Mouse (Mus musculus) 3134 (cell line): ENCODE measurements around the gene Dennd5a.

Source experiments
- DNase-seq: peaks from one replicate; pipeline ENCODE4 v3.0.0-alpha.2; 2011; ENCODE audit warnings: low spot score; ENCODE audit not compliant: insufficient read length; ENCODE audit errors: extremely low read depth

The Dennd5a gene

DNA sequence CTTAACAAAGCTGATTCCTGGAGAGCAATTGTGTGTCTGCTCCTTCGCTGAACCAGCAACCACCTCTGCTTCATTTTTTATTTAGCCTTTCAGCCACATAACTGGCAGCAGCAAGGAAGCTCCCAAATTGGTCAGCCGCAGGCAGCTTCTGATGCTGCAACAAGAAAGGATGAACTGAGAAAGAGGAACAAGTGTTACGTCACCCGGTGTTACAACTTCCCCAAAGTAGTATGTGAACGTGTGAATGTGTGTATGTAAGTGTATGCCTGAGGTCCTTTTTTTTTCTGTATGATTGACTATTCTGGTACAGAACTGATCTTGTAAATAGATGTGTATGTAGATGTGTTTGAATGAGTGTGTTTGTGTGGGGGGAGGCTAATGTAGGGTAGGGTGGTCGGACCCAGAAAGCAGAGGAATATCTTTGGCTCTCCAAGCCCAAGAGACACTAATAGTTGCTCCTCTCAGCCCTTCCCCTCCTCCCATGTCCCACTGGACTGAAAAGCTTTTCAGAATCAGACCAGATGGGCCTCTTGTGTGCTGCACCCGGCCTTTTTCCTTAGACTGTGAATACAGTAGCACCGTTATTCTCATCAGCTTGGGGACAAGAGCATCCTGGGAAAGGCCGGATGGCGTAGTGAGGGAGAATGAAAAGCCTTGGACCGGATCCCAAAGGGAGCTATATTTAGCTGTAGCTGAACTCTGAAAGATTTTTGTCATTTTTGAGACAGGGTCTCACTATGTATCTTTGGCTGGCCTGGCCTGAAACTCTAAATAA, 7.7 kb upstream of the Dennd5a start:
- no peak for DNase-seq

DNA sequence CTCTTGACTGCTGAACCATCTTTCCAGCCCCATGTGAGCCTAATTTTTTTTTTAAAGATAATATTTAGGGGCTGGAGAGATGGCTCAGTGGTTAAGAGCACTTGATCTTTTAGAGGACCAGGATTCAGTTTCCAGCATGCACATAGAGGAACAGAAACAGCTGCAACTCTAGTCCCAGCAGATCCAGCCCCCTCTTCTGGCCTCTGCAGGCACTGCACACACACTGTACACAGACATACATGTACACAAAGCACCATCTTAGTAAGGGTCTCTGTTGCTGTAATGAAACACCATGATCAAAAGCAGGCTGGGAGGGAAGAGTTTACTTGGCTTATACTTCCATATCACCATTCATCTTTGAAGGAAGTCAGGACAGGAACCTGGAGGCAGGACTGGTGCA, 5.4 kb upstream of the Dennd5a start:
- no peak for DNase-seq

DNA sequence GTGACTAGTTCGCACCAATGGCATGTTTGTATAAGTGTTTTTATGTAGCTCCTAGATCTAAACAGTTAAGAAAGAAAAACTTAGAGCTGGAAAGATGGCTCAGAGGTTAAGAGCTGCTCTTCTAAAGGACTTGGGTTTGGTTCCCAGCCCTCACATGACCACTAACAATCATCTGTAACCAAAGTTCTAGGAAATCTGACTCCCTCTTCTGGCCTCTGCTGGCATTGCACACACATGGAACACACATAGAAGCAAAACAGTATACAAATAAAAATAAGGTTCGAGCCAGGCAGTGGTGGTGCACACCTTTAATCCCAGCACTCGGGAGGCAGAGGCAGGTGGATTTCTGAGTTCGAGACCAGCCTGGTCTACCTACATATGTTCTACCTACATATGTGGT, 3.4 kb upstream of the Dennd5a start:
- no peak for DNase-seq

DNA sequence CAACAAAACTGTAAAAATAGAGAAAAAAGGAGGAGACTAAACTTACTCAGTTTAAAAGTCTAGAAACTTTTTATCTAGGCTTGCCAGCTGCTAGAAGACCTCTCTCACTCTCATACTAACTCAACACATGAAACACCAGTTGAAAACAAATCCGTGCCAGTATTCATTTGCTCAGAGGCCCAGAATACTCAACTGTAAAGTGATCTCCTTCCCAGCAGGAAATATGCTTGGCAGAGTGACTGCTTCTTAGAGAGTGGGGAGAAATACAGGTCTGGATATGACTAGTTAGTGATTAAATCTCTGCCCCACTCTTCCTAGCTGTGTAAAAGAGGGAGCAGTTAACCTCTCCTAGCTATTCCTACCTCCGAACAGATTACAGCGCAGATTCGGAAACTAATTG, 2.3 kb upstream of the Dennd5a start:
- DNase-seq = no peak

DNA sequence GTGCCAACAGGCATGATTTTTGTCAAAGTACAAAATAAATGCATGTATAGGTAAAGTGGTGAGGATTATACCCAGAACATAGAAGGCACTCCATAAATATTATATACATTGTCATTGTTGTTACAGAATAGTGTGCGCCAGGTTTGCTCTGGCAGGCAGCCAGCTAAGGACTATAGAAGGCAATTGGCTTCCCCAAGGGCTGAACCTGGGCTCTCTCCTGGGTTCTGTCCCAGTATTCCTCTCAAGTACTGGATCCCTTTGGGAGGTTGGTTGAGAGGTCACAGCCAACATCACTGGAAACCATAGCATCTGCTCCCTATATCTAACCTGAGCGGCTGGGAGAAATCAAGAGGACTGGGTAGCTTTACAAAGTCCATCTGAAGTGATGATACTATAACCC, 1.3 kb upstream of the Dennd5a start:
- no peak for DNase-seq

DNA sequence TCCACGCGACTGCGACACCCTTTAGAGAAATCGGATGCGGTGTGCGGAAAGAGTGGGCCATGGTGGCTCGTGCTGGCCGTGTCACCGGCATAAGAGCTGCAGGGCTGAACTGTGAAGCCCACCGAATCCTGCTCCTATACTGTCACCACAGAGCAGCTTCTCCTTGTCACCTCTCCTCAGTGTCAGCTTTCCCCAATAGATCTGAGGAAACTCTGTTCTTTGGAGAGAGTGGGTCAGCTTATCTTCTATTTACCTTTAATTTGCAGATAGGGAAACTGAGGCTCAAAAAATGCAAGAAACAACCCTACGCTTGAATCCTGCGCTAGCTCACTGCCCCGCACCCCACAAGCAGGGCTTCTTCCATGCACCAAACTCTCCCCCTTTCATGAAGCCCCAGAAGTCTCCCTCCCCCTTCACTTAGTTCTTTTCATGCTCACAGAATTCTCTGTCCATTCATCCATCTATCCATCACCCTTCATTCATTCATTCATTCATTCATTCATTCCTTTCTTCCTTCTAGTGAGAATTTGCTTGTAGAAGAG, 414 bp upstream of the Dennd5a start:
- no peak for DNase-seq

DNA sequence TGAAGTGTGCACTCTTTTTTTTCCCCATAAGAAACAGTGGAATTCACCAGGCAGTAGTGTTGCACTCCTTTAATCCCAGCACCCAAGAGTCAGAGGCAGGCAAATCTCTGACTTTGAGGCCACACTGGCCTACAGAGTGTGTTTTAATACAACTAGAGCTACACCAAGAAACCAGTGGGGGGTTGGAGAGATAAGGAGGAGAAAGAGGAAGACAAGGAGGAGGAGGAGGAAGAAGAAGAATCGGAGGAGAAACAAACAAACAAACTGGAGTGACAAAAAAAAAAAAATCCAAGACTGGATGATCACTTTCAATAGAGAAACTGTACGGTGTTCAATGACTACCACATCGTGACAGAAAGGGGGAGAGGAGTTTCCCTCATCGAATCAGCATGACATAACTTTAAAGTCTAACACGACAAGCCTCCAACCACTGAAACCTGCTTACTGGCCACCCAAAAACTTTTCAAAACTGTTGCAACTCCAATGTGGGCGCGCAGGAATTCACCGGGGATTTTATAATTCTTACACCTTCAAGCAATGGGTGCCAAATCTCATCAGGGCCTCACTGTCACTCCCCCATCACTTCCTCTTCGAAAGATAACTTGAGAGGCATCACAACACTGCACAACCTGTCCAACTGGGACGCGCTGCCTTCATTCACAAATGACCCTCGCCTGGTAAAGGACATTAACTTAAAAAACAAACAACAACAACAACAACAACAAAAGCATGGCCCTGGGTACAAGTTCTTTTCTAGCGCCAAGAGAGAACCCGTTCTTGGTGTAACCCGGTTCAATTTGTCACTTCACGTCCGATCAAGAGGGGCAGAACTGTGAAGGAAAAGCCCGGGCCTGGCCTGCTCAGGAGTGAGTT, 1.2 kb downstream of the Dennd5a start:
- peak; percentile 12 for DNase-seq

DNA sequence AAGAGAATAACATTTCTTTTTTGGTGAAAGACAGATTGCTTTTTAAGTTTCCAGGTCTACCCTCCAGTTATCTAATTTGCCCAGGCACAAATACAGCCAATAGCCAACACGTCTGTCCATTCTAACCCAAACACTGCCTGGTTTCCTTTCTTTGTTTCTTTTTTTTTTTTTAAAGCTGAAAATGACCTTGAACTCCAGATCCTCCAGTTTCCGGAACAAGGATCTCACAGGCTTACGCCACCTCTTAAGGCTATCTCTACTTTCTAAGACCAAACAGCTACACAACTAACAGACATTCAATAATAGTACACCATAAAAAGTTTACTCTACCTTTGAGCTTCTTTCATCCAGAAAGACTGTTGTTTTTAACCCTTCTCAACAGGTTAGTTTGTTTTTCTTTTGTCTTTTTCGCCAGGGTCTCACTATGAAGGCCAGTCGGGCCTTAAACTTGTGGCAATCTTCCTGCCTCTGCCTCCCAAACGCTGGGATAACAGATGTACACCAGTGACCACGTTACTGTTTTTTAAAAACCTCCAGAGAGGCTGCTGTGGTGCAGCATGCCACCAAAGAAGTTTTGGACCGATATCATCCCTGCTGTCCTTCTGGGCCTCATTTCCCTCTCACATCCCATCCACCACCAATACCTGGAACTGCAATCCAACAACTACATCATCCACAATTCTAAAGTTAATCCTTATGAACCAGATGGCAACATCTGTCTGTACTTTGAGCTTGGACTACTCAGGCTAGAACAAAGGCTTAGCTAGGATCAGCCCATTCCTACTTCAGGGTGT, 2.1 kb downstream of the Dennd5a start:
- no peak for DNase-seq

DNA sequence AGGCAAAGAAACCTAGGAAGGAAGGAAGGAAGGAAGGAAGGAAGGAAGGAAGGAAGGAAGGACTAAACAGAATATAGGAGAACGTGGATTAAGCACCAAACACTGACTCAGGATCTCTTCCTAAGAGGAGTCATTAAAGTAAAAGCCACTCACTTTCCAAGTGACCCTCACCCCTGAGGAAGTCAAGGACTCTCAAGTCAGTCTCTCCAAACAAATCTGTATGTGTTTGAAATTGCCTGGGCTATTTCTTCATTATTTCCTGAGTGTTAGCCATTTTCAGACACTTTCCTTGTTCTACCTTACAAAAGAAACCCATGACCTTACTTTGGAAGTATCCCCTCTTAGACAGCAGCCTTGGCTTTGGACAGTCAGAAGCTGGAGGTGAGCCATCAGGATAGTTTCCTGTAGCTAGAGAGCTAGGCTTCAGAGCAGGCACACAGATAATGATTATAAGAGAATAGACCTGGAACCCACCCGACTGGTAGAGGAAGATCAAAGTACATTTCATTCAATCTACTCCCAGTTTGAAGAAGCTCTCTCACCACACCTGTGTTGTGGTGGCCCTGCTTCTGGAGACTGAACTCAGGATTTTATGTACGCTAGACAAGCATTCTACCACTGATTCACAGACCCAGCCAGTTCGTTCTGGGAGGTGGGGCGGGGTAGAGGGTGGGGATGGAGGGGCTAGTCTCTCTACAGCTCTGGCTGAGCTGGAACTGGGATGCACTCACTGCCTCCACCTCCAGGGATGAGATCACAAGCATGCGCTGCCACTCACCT, 5.5 kb downstream of the Dennd5a start:
- DNase-seq = no peak

DNA sequence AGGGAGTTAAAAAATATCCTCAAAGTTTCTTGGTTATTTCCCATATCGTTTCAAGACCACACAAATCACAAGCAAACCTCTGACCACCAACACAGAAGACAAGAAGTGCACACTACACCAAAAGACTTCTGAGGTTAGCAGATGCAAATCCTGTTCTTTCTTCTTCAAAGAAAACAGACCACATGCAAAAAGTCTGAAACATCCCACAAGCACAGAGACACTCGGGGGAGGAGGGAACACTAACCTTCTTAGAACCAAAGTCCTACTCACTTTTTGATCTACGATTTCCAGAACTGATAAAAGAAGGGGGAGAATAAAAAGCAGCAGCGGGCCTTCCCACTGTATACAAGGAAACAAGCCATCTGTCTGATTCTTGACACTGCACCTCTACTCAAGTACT, 9.0 kb downstream of the Dennd5a start:
- DNase-seq = no peak

DNA sequence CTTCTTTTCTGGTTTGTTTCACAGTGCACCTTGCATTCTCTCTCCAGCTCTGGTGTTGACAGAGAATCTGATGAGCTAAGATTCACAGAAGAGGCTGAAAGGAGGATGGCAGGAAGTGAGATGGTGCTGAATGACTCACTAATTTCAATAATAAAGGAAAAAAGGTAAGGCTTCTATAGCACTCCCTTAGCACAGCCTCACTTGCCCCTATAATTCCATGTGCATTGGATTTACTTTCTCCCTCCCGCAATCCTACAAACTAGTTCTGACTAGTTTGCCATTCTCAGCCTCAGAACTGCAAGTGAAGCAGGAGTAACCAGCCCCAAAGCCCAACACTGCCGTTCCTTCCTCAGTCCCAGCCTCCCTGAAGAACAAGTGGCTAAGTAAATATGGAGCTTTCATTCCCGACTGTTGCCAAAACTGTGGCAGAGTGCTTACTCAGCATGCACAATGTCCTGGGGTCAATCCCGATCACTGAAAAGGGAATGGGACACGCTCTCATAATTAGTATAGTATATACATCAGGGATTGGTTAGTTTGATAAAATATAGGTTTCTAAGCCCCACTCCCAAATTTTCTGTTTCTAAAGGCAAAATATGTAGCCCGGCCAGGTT, 15.7 kb downstream of the Dennd5a start:
- no peak for DNase-seq

DNA sequence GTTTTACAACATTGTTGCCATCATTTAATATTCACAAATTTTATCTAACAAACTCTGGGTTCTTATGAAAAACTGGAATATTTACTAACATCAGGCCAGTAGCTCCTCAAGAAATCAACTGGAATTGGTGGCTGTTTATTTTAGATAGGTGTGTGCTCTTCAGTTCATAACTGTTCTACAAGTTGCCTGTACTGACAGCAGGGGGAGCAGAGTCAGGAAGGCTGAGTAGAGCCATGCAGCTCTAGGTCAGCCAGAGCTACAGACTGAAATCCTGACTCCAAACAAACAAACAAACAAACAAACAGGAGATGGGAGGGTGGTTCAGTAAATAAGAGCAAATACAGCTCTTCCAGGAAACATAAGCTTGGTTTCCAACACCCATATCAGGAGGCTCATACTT, 30.6 kb downstream of the Dennd5a start:
- no peak for DNase-seq

DNA sequence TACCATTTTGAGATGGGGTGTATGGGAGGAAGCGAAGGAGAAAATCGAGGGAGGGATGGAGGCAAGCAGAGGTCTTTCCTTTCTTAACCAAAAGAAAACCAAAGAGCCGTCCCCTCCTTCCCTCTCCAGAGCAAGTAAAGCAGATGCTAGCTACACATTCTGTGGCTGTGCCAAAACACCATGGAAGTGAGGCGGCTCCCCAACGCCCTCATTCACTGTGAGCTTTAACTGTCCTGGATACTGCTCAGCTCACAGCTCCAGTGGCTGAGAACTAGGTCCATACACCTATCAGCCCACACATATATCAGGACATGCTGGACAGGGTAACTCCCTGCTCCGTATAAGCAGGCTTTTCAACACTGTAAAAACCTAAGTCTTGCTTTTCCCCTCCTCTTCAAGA, 31.9 kb downstream of the Dennd5a start:
- no peak for DNase-seq

DNA sequence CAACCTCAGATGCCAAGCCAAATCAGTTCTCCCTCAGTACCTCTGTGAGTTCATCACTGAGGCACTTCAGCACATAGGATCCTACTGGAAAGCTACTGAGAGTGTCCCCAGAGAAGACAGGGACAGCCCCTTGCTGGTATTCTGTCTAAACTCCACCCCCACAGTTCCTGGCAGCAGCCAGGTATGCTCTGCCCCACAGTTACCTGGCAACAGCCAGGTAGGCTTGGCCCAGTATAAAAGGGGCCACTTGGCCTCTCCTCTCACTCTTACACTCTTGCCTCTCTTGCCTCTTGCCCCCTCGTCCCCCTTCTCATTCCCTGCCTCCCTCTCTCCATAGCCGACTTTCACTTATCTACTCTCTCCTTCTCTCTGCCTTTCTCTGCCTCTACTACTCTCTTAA, 35.3 kb downstream of the Dennd5a start:
- DNase-seq = no peak

DNA sequence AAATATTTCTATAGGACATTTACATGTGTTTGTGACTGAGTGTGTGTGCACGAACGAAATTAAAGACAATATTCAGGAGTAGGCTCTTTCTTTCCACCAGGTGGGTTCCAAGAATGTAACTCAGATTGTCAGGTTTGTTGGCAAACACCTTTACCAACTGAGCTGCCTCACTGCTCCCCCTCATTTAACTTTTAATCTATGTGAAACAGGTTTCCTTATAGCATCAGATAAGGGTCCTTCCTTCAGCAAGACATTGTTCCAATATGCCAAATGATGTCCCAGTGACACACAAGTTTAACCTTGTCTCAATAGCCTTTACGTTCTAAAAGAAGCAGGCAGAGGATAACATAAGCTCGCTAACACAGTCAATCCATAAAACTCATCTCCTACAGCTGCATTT, 37.4 kb downstream of the Dennd5a start:
- DNase-seq = no peak

DNA sequence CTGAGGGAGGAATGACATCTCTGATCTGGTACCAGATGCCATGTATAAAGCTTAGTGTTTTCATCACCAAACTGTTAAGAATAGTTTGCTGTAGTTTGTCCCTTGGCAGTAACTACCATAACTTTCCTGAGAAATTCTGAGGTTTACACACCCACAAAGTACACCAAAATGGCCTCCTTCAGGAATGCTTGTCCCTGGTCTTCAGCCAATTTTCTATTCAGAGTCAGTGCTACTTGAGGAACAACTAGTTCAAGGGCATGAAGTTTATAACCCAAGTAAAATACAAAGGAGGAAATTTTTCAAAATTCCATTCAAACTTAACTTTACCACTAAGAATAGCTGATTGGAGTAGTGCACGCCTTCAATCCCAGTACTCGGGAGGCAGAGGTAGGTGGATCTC, 54.1 kb downstream of the Dennd5a start:
- DNase-seq = no peak

DNA sequence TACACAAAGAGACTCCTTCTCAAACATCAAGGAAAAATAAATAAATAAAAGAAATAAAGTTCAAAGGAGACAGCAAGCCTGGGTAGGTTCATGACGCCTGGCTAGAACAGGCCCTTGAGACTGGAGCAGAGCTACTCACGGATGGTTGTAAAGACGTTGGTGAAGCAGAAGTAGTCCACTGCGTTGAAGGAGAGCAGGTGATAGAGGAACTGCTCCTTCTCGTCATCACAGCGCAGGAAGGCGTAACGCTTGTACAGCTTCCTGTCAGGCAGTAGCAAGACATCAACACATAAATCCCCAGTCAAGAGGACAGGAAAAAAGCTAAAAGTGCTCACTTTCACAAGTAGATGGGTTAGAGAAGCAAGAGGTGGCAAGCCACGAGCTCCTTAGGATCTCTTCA, 59.3 kb downstream of the Dennd5a start:
- no peak for DNase-seq

DNA sequence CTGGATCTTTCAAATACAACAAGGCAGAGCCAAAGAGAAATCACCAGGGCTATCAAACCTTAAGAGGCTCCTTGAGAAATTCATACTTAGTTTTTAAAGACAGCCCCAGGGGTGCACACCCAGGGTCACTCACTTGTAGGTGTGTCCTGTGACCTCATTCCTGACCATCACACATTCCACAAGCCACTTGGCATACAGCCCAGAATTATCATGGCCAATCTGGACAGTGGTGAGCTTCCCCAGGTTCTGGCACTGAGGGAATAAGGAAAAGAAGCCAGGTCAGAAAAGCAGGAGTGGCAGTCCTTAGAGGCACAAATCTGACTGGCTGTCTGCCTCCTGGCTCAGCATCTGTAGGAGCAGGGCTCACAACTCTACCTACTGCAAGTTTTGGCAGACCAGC, 61.4 kb downstream of the Dennd5a start:
- DNase-seq = peak; percentile 46

DNA sequence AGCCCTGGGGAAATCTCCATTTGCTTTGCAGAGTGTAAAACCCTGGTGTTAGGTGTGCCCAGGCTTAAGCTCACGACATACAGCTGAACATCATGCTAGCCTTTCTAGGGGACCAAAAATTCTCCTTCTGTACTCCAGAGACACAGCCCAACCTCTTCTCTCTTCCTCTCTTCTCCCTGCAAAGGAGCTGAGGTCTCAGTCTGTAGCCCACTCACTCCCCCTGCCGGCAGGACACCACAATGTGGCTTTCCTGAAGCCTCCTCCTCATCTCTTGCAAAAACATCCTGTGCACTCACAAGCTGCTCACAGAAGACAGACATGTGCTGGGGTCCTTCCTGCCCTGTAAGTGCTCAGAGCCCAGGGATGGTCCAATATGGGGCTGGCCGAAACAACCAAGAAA, 67.7 kb downstream of the Dennd5a start:
- DNase-seq = peak; percentile 23

DNA sequence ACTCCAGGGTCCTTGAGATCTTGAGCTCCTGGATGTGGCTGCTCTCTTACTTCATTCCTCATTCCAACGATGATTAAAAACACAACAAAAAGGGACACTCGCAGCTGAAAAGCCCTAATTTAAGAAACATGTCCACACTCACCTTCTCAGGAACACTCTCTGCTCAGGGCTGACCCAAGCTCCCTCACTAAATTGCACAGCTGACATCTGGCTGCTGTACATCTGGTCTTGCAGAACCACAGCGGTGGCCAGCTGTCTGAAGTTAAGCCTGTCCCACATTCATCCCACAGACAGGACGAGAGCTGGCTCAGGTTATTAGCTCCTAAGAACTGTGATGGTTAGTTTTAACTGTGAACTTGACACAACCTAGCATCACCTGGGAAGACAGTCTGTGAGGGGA, 68.5 kb downstream of the Dennd5a start:
- DNase-seq = no peak
